Mouse (Mus musculus) left cerebral cortex, adult 2 months (tissue): ENCODE results near the gene Ddah1. TPM values are rescaled to one million over a fixed set of nuclear protein-coding genes. Genes with fewer than 3 reads are reported as not detected.
A peak's percentile ranks its signal among the peaks of the same experiment; 100 is the strongest.

Experiments
- DNase-seq, 2 experiments: peaks; one replicate each; pipeline ENCODE4 v3.0.0; 2021 to 2022; ENCODE audit warnings: low spot score in 2 of 2, mixed read lengths in 1 of 2; ENCODE audit errors: extremely low spot score in 1 of 2
- H3K27ac ChIP-seq: fragments of 200-600 bp; 2 replicates; pipeline ENCODE4 v1.8.1; 2022
- H3K4me3 ChIP-seq: fragments of 200-600 bp; 2 replicates; pipeline ENCODE4 v1.8.1; 2022
- CTCF ChIP-seq: fragments of 200-600 bp; IDR thresholded peaks from 2 replicates; pipeline ENCODE4 v1.8.1; 2022; ENCODE audit warnings: antibody characterized with exemption, mild to moderate bottlenecking, moderate library complexity
- intact Hi-C: fragments of 180-260 bp; cut with DNase I; formaldehyde crosslinking; loops from one replicate; pipeline ENCODE4 v1.15.1; 2025
- total RNA-seq, 2 experiments: library from RNA; stranded (reverse); gene quantifications; 2 replicates each; pipeline ENCODE4 v1.2.3; 2021

Ddah1 gene
- total RNA-seq, 2 experiments from 2014 or later = 57.1 to 59.7 TPM

GRCm38 (mm10) chr3:145827191-145828045, 68.9 kb downstream of the Ddah1 start:
- DNase-seq = no peak
- no peak for TF ChIP-seq CTCF
- no peak overlapping the region for H3K27ac ChIP-seq
- intact Hi-C loops = no loop called here
- no peak overlapping the region for H3K4me3 ChIP-seq

GRCm38 (mm10) chr3:145828906-145829305, 70.4 kb downstream of the Ddah1 start:
- Histone ChIP-seq H3K27ac (no peak overlapping the region), H3K4me3 (no peak overlapping the region)
- TF ChIP-seq CTCF = no peak
- intact Hi-C loops = no loop called here
- DNase-seq = no peak

- intact Hi-C loops = loop anchor here (1.0 to 5.0 kb wide), 2 partner anchors 74 to 182 kb away; no protein-coding TSS in a partner anchor
- no peak for TF ChIP-seq CTCF
- Histone ChIP-seq H3K4me3 (no peak overlapping the region), H3K27ac (no peak overlapping the region)
- peak; percentile 37 to 50 for DNase-seq
These were observed 75.6 kb downstream of the Ddah1 start for GRCm38 (mm10) chr3:145833948-145834538.

- no peak overlapping the region for H3K27ac ChIP-seq
- H3K4me3 ChIP-seq = no peak overlapping the region
- DNase-seq = no peak
- no peak for TF ChIP-seq CTCF
- intact Hi-C loops = no loop called here
These were observed 79.8 kb downstream of the Ddah1 start for GRCm38 (mm10) chr3:145838281-145838680.

DNA sequence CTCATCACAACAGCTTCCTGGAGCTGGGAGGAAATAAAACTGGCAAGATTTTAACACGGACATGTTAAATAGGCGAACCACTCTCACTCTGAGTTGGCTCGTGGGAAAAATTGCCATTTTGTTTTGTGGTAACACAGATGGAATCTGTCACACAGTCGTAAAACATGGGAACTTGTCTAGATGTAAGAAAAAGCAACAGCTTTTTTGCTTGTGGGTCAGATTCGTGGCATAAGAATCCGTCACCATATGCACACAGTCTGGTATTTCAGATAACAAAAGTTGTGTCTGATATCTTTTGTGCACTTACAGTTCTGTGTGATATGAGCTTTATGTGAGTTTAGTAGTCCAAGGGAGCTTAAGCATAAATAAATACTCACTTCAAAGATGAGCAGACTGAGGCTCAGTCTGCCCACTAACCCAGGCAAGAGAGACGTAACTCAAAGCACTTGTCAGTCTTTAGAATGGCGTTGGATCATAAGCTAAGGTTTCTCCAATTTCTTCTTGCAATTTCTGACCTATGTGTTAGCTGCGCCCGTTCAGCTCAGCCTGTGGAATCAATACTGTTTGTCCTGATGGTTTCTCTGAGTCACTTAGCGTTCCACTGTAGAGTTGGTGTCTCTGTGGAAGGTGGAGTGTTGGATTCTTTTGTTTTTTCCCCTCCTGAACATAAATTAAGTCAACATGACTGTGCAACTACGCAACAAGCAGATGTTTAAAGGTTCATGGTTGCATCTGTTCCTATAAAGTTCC, 83.7 kb downstream of the Ddah1 start:
- DNase-seq = no peak
- H3K27ac ChIP-seq = no peak overlapping the region
- no peak overlapping the region for H3K4me3 ChIP-seq
- TF ChIP-seq CTCF = no peak
- intact Hi-C loops = no loop called here

- no peak overlapping the region for H3K27ac ChIP-seq
- intact Hi-C loops = no loop called here
- no peak overlapping the region for H3K4me3 ChIP-seq
- no peak for TF ChIP-seq CTCF
- DNase-seq = no peak
These were observed 85.4 kb downstream of the Ddah1 start for GRCm38 (mm10) chr3:145843836-145844235.

DNA sequence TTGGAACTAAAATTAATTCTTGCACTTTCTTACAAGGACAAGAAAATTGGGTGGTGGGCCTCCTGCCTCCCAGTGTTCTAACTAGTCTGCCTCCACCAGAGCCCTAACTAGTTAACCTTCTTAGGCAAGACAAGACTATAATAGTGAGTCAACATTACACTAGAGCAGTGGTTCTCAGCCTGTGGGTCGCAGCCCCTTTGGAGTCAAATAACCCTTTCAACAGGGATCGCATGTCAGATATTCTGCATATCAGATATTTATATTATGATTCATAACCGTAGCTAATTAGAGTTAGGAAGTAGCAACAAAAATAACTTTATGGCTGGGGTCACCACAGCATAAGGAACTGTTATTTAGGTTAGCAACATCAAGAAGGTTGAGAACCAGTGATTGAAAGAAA, 86.4 kb downstream of the Ddah1 start:
- TF ChIP-seq CTCF = no peak
- intact Hi-C loops = no loop called here
- H3K27ac ChIP-seq = no peak overlapping the region
- DNase-seq = no peak
- H3K4me3 ChIP-seq = no peak overlapping the region

DNA sequence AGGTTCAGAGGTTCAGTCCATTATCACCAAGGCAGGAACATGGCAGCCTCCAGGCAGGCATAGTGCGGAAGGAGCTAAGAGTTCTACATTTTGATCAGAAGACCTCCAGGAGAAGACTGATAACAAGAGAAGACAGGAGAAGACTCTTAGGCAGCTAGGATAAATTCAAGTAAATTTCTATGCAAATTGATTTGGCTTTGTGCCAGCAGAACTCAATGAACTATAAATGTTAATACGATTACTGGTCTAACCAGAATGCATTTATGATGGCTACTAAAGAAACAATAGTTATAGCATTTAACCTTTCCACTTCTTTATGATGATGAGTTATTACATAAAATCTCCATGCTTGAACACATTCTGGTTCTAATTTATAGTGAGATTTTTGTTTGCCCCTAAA, 87.8 kb downstream of the Ddah1 start:
- H3K4me3 ChIP-seq = no peak overlapping the region

DNA sequence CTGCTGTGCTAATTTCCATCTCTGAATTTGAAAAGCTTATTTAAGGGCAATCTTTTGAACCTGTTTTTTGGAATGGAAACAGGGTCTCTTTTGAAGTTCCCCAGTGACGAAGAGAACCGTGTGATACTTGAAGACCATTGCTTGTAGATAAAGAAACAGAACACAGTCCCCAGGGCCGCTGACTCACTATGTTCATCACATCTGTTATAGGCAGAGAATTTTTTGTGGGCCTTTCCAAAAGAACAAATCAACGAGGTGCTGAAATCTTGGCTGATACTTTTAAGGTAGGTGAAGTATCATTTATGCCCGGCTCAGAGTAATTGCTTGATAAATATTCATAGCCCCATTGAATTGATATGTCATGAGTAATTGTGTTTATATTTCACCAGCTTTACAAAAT, 93.6 kb downstream of the Ddah1 start:
- no peak for TF ChIP-seq CTCF
- no peak for DNase-seq
- Histone ChIP-seq H3K4me3 (no peak overlapping the region), H3K27ac (no peak overlapping the region)
- intact Hi-C loops = no loop called here

More for the DNA sequence above, 87.8 kb downstream of the Ddah1 start:
- intact Hi-C loops = no loop called here
- no peak for DNase-seq
- H3K27ac ChIP-seq = no peak overlapping the region
- TF ChIP-seq CTCF = no peak

DNA sequence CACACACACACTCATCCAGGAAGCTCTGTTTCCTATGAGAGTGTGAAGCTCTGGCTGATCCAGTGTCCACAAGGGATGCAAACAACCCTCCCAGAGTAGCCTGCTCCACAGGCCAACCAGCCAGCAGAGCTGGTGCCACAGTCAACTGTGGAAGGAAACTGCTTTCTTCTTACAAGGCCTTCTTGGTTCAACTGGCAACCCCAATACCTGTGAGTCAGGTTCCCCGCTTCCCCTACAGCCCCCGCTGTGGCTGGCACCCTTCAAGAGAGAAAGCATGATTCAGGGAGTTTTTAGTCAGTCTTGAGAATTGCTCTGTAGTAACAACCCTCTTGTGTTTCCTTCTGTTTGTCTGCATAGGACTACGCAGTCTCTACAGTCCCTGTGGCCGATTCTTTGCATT, 94.3 kb downstream of the Ddah1 start:
- Histone ChIP-seq H3K4me3 (no peak overlapping the region), H3K27ac (no peak overlapping the region)
- no peak for DNase-seq
- TF ChIP-seq CTCF = no peak
- intact Hi-C loops = no loop called here

- DNase-seq = no peak
- no peak for TF ChIP-seq CTCF
- H3K4me3 ChIP-seq = no peak overlapping the region
- no peak overlapping the region for H3K27ac ChIP-seq
- intact Hi-C loops = no loop called here
These were observed 95.2 kb downstream of the Ddah1 start for GRCm38 (mm10) chr3:145853713-145854112.

- Histone ChIP-seq H3K4me3 (no peak overlapping the region), H3K27ac (no peak overlapping the region)
- TF ChIP-seq CTCF = no peak
- intact Hi-C loops = no loop called here
- no peak for DNase-seq
These were observed 96.0 kb downstream of the Ddah1 start for GRCm38 (mm10) chr3:145854427-145854826.
